Mouse (Mus musculus): ENCODE data around the gene Slc7a1. TPM values are rescaled to one million over a fixed set of nuclear protein-coding genes. Genes with fewer than 3 reads are reported as not detected.
"Not testable (repeated sequence)": the region's sequence is repeated elsewhere in the genome, so short reads cannot be mapped to it uniquely, and the experiment has no call there.

The Slc7a1 gene
- polyA plus RNA-seq, 3 experiments from 2014 or later, result 8.5 to 21.4 (median 11.4) TPM

GRCm38 (mm10) chr5:148366455-148366854, 33.2 kb downstream of the Slc7a1 start:
- ATAC-seq, result no peak

- ATAC-seq, result no peak
Measured at GRCm38 (mm10) chr5:148363441-148364113, 36.1 kb downstream of the Slc7a1 start.

GRCm38 (mm10) chr5:148362296-148362695, 37.4 kb downstream of the Slc7a1 start:
- no peak for ATAC-seq

GRCm38 (mm10) chr5:148361759-148362010, 38.0 kb downstream of the Slc7a1 start:
- ATAC-seq, result no peak

- ATAC-seq, result no peak
Measured at GRCm38 (mm10) chr5:148360922-148361758, 38.6 kb downstream of the Slc7a1 start.

GRCm38 (mm10) chr5:148359131-148359530, 40.6 kb downstream of the Slc7a1 start:
- ATAC-seq, result no peak

GRCm38 (mm10) chr5:148357168-148357567, 42.5 kb downstream of the Slc7a1 start:
- ATAC-seq, result no peak

- no peak for ATAC-seq
Measured at GRCm38 (mm10) chr5:148355822-148356221, 43.9 kb downstream of the Slc7a1 start.

- no peak for ATAC-seq
Measured at GRCm38 (mm10) chr5:148354536-148354935, 45.2 kb downstream of the Slc7a1 start.

GRCm38 (mm10) chr5:148353429-148353828, 46.3 kb downstream of the Slc7a1 start:
- no peak for ATAC-seq

GRCm38 (mm10) chr5:148349327-148350011, 50.2 kb downstream of the Slc7a1 start:
- no peak for ATAC-seq

GRCm38 (mm10) chr5:148348153-148348552, 51.6 kb downstream of the Slc7a1 start:
- no peak for ATAC-seq

GRCm38 (mm10) chr5:148346543-148346942, 53.2 kb downstream of the Slc7a1 start:
- ATAC-seq, result no peak

- ATAC-seq, result no peak
Measured at GRCm38 (mm10) chr5:148344374-148344773, 55.3 kb downstream of the Slc7a1 start.

- ATAC-seq, result peak; percentile 99
Measured at GRCm38 (mm10) chr5:148342061-148342741, 57.5 kb downstream of the Slc7a1 start.

GRCm38 (mm10) chr5:148339126-148339525, 60.6 kb downstream of the Slc7a1 start:
- no peak for ATAC-seq

GRCm38 (mm10) chr5:148332622-148332974, 67.1 kb downstream of the Slc7a1 start:
- peak; percentile 90 for ATAC-seq

- no peak for ATAC-seq
Measured at GRCm38 (mm10) chr5:148331926-148332621, 67.6 kb downstream of the Slc7a1 start.

- ATAC-seq, result no peak
Measured at GRCm38 (mm10) chr5:148331229-148331776, 68.4 kb downstream of the Slc7a1 start.

GRCm38 (mm10) chr5:148328982-148329381, 70.7 kb downstream of the Slc7a1 start:
- ATAC-seq, result no peak

GRCm38 (mm10) chr5:148326295-148326694, 73.4 kb downstream of the Slc7a1 start:
- not testable (repeated sequence) for ATAC-seq

- peak; percentile 68 for ATAC-seq
Measured at GRCm38 (mm10) chr5:148325317-148325885, 74.3 kb downstream of the Slc7a1 start.

Measured in inflammation-experienced regulatory T-cells, adult 6 months (primary cell).